Mouse (Mus musculus): ENCODE results near the gene Ehmt2.
A peak's percentile ranks its signal among the peaks of the same experiment; 100 is the strongest.
"Not testable (repeated sequence)": the region's sequence is repeated elsewhere in the genome, so short reads cannot be mapped to it uniquely, and the experiment has no call there.

Ehmt2 gene

DNA sequence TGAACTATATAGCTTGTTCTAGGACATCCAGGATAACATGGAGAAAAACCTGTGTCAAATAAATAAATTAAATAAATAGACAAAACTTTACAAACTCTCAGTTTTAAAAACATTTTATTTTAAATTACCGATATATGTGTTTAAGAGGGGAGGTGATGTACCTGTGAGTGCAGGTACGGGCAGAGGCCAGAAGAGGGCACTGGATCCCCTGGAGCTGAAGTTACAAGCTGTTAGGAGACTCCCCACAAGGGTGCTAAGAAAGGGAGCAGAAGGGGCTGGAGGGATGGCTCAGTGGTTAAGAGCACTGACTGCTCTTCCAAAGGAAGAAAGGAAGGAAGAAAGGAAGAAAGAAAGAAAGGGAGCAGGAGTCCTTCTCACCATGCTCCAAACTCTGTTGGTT is 6.9 kb upstream of the Ehmt2 start:
- DNase-seq (ENCODE audit: low read depth in 2 of 2, low spot score in 2 of 2): no peak

GRCm38 (mm10) chr17:34893072-34893824 is 5.0 kb upstream of the Ehmt2 start:
- no peak for DNase-seq (ENCODE audit: low read depth in 2 of 2, low spot score in 2 of 2)

- peak; percentile 64 to 74 for DNase-seq (ENCODE audit: low read depth in 2 of 2, low spot score in 2 of 2)
Measured at GRCm38 (mm10) chr17:34894074-34894597, 4.1 kb upstream of the Ehmt2 start.

GRCm38 (mm10) chr17:34894801-34895530 is 3.3 kb upstream of the Ehmt2 start:
- peak; percentile 21 to 35 for DNase-seq (ENCODE audit: low read depth in 2 of 2, low spot score in 2 of 2)

- no peak for DNase-seq (ENCODE audit: low read depth in 2 of 2, low spot score in 2 of 2)
Measured at GRCm38 (mm10) chr17:34895724-34896123, 2.5 kb upstream of the Ehmt2 start.

DNA sequence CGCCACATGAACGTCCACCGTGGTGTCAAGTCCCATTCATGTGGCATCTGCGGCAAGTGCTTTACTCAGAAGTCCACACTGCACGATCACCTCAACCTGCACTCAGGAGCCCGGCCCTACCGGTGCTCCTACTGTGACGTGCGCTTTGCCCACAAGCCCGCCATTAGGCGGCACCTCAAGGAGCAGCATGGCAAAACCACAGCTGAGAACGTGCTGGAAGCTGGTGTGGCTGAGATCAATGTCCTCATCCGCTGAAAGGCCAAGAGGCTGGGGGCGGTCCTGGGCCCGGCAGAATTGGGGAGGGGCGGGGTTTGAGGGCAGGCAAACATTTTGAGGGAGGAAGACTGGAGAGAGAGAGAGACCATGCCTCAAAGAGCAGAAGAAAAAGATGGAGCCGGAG is 1.9 kb upstream of the Ehmt2 start:
- DNase-seq (ENCODE audit: low read depth in 2 of 2, low spot score in 2 of 2): peak; percentile 65 to 70

DNA sequence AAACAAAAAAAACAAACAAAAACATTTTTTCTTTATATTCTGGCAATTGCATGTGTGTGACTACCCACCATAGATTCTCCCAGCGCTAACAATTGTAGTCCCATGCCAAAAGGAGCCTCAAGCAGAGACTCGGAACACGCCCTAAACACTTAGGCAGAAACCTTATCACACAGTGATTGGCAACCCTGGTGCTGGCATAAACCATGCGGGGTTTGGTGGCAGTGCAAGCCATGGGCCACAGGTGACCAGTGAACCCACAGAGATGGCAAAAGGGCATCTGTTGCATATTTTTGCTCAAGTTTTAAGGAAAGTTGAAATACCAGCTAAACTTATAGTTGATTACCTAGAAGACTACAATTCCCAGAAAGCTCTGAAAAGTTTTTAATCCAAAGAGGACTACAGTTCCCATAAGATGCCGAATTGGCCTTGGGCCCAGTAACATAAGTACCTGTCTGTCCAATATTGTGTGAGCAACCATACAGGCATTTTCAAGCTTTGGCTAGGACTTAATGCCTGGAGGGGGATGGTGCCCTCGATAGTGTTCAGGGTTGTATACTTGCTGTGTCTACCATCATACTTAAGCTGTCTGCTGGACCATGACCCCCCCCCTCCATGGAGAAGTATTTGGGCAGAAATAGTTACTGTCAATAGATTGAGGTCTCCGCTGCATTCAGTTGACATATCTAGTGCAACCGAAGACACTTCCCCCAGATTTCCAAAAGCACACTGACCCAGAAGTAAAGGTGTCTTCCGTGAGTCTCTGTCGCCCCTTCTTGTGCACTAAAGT is 703 bp upstream of the Ehmt2 start:
- DNase-seq (ENCODE audit: low read depth in 2 of 2, low spot score in 2 of 2): no peak

- no peak for DNase-seq (ENCODE audit: low read depth in 2 of 2, low spot score in 2 of 2)
Measured at GRCm38 (mm10) chr17:34898706-34899052, 410 bp downstream of the Ehmt2 start.

GRCm38 (mm10) chr17:34899053-34899889 is 1.0 kb downstream of the Ehmt2 start:
- DNase-seq (ENCODE audit: low read depth in 2 of 2, low spot score in 2 of 2): peak; percentile 13 to 28

DNA sequence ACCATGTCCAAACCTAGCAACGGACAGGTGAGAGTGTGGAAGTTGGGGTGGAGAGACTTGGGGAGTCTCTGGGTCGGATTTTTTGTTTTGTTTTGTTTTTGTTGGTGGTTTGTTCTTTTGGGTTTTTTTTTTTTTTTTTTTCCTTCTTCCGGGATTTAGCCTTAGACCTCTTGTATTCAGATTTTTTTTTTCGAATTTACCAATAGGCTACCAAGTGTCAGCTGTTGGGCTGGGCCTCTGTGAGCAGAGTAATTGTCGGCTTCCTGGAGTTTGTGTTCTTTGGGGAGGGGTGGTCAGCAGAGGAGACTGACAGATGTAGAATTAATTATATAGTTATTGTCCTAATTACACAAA is 1.6 kb downstream of the Ehmt2 start:
- no peak for DNase-seq (ENCODE audit: low read depth in 2 of 2, low spot score in 2 of 2)

- not testable (repeated sequence) for DNase-seq (ENCODE audit: low read depth in 2 of 2, low spot score in 2 of 2)
Measured at GRCm38 (mm10) chr17:34900826-34901225, 2.6 kb downstream of the Ehmt2 start.

GRCm38 (mm10) chr17:34901948-34902347 is 3.7 kb downstream of the Ehmt2 start:
- DNase-seq (ENCODE audit: low read depth in 2 of 2, low spot score in 2 of 2): not testable (repeated sequence)

- DNase-seq (ENCODE audit: low read depth in 2 of 2, low spot score in 2 of 2): no peak
Measured at GRCm38 (mm10) chr17:34902895-34903294, 4.6 kb downstream of the Ehmt2 start.

- no peak for DNase-seq (ENCODE audit: low read depth in 2 of 2, low spot score in 2 of 2)
Measured at GRCm38 (mm10) chr17:34910982-34911381, 12.7 kb downstream of the Ehmt2 start.

DNA sequence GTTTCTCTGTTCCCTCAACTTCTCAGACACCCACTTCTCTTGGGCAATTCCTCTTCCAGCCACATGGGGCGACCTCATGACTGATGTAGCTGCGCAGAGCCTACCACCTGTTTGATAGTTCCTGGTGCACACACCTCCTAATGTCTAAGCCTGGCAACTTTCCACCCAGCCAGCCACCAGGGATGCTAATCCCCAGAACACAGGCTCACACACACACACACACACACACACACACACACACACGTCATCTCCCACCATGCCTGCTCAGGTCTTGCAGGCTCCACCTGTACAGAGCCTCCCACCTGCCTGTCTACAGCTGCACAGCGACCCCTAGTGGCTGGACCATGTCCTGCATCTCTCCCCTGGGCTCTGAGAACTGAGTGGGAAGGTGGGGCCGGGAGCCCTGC is 13.7 kb downstream of the Ehmt2 start:
- peak; percentile 93 for DNase-seq (ENCODE audit: low read depth in 2 of 2, low spot score in 2 of 2)

DNA sequence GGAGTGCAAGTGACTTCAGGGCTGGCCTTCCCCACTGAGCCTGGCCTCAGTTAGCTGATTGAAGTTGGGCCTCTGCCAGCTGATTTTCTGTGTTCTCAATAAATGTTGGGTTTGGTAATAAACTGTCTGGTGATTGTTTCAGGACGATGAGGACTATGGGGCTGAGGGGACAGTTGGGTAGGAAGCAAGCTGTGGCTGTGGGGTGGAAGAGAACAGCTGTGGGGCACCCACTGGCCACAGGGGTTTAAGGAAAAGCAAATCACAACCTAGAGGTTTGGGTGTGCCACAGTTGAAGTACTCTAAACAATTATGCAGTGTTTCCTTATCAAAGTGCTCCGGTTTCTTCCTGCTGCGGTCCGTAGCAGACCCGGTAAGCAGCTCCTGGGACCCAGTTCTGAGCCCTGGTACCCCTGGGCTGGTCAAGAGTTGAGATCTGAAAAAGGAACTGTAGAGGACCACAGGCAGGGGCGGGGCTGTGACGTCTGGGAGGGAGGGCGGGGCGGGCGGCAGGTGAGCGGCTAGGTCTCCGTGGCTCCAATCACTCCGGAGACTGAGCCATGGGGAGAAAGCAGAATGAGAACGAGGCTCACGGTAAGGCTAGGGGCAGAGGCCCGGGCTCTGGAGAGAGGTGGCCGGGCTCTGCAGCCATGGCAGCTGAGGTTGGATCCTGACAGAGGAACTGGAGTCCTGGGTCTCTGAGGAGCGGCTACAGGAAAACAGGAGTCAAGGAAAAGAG is 15.8 kb downstream of the Ehmt2 start, which contains the start of gene Slc44a4:
TSS of gene Slc44a4 (plus strand) at position 537 of the 736 bp plus-strand sequence.
- no peak for DNase-seq (ENCODE audit: low read depth in 2 of 2, low spot score in 2 of 2)

DNA sequence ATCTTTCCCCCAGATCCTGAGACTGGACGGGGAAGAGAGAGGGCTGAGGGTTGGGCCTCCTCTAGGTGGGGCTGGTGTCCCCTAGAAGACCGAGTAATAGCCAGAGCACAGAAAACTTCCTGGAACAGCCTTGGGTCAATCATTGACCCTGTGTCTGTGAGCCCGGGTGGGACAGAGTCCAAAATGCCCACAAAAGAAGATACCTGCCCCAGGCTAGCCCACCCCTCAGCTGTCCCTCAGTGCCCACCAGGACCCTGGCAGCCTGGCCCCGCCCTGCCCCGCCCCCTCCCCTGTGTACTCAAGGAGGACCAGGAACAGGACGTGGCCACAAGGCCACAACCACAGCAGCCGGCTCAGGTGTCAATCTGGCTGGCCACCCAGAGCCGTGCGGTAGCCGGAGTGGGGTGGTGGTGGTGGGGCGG is 17.2 kb downstream of the Ehmt2 start:
- DNase-seq (ENCODE audit: low read depth in 2 of 2, low spot score in 2 of 2): no peak

DNA sequence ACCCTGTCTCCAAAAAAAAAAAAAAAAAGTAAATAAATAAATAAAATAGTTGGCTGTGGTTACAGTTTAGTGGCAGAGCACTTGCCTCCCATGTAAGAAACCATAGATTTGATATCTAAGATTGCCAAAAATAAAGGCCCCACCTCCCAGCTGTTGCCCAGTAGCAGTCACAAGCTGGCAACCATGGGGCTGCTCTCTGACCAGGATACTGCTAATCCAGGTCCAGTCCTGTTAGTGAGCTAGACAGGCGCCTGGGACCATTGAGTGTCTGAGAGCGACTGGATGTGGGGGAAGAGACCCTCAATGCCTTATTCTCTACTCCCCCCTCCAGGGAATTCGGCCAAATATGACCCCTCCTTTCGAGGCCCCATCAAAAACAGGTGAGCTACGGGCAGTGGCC is 18.0 kb downstream of the Ehmt2 start:
- DNase-seq (ENCODE audit: low read depth in 2 of 2, low spot score in 2 of 2): no peak

DNA sequence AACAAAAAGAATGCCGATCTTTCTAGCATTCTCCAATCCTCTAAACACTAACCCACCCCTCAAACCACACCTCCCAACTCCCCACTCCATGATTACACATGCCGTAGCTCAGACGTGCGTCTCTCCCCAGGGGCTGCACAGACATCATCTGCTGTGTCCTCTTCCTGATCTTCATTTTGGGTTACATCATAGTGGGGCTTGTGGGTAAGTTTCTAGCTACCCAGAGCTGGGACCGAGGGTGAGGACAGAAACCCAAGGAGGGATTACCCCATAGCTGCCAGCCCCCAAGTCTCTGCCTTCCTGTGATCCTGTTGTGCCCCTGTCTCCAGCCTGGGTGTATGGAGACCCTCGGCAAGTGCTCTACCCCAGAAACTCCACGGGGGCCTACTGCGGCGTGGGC is 18.9 kb downstream of the Ehmt2 start:
- no peak for DNase-seq (ENCODE audit: low read depth in 2 of 2, low spot score in 2 of 2)

DNA sequence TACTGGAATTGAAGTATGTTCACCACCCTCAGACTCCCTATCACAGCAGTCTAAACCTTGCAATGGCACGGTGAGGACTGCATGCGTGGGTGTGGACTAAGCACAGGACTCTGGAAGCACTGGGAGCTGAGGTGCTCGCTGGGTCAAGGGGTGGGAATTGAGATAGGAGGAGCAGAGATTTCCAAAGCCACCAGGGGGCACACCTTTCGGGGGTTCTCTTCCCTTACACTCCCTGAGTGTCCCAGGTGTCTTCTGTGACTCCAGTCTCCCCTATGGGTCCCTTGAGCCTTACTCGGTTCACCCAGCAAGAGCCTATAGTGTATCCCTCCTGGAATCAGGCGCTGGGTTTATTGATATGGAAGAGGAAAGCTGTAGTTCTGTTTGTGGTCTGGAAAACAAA is 24.7 kb downstream of the Ehmt2 start:
- DNase-seq (ENCODE audit: low read depth in 2 of 2, low spot score in 2 of 2): no peak
